Mouse (Mus musculus) cerebellum, postnatal 36 days (tissue): ENCODE results near the gene Snx21.

Experiments
- DNase-seq, 2 experiments: peaks; one replicate each; pipeline ENCODE4 v3.0.0; 2021 to 2022; ENCODE audit warnings: mixed read lengths in 2 of 2

Snx21 gene

DNA sequence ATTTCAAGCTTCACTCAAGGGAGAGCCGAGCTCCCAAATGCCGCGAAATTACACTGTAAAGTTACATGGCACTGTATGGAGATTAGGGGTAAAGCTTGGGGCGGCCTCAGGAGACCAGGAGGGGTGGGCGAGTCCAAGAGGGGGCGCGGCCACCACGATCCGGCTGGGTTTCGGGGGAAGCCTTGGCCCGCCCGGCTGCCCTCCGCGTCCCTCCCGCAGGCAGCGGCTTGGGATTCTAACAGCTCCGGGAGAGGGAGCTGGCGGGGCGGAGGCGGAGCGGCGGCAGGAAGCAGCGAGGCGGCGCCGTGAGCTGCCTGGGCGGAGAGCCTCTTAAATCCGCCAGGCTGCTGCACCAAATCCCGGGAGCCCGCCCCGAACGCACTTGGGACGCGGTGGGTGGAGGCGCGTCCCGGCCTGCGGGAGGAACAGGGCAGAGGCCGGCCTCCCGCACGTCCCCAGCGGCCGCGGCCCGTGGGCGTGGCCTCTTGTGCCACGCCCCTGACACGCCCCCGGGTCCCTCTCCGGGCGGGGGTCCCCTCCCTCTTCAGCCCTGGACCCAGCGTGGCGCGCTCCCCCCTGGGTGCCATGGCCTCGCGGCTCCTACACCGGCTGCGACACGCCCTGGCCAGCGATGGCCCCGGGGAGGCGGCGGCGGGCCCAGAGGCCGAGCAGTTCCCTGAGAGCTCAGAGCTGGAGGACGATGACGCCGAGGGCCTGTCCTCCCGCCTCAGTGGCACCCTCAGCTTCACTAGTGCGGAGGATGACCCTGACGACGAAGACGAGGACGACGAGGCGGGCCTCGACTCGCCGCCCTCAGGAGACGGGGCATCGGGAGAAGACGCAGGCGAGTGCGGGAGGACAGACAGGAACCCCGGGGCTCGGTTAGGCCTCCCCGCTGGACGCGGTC lies at the start of gene Snx21:
Gene Snx21, plus strand, starts transcription at position 343 of the 907 bp plus-strand sequence.
- DNase-seq, result peak; percentile 85 to 91

DNA sequence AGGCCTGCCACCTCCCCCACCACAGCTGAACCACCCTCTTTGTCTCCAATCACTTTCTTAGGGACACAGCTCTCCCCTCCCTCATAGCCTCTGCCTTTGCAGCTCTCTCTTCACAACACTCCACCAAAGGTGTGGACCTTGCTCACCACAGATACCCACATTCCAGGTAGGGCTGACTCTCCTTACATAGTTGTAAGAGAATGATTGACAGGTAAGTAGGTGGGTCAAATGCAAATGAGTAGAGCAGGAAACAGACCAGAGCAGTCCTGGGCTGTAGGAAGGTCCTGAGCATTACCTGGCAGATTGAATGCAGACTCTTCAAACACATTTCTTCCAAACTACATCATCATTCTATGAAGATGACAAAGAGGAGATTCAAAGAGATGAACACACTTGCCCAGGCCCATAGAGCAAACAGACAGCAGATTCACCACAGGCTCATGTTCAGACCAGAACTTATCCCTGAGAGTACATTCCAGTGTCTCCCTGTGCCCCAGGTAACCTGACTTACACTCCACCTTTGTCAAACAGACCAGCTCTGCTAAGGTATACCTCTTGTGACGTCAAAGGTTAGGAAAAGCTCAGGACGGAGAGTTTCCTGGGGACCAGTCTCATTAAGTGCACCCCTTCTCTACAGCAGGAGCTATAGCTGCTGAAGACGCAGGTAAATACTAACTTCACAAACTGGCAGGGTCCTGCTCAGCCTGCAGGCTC lies 48.1 kb upstream of the Snx21 start:
- no peak for DNase-seq

DNA sequence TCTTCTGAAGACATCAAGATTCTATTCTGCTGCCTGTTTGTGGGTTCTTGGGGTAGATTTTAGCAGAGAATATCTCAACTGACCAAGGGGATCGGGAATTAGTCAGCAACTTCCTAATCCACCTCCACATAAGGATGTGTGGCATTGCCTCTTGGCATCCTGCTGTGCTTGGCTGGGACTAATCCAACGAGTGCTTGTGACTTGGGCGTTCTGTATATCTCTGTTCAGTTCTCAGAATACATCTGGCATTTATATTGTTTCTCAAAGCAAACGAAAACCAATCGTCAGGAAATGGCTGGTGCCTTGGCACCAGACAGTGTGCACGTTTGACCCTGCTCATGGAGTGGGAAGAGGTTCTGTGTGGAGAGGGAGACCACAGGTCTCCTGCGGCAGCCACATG lies 45.7 kb upstream of the Snx21 start:
- DNase-seq, result no peak

DNA sequence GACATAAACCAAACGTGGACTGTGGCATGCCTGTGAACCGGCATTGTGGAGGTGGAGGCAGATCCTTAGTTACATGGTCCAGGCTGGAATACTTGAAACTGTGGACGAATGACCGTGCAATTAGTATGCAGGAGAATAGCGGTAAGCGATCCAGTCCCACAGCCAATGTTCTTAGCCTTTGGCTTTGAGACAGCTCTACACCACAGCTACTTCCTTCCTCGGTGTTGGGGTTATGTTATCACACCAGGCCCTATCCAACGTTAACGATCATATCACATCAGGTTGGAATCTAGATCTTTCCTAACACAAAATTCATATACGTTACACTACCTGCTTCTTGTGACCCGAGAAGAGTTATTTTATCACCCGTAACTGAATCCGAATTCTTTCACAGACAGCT lies 40.6 kb upstream of the Snx21 start:
- DNase-seq, result no peak

DNA sequence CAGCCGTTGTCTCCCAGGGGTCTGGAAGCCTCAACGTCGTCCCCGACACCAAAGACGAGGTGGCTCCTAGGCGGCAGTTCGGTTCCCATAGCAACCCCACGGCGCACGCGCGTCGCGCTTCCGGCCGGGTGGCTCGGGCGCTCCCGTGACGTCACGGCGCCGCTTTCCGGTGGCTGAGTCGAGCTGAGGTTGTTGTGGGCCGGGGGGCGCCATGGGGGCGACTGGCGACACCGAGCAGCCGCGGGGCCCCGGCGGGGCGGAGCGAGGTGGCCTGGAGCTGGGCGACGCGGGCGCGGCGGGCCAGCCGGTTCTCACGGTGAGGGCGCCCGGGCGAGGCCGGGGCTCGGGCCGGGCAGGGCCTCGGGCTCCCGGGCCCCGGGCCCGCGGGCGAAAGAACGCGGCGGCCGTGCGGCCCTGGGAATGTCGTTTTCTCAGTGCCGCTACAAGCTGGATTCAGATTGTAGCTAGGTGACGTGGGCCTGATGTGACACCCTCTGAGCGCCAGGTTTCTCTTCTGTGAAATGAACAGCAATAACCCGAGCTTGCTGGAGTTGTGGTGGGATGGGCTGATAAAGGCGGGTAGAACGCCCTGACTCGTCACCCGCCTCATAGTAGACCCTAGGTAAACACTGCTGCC lies 39.7 kb upstream of the Snx21 start, which contains the start of the genes Wfdc3 and Dnttip1:
Gene Wfdc3, minus strand, starts transcription at position 89 of the 637 bp plus-strand sequence.
Gene Dnttip1, plus strand, starts transcription at position 141 of the 637 bp plus-strand sequence.
- peak; percentile 91 to 92 for DNase-seq

DNA sequence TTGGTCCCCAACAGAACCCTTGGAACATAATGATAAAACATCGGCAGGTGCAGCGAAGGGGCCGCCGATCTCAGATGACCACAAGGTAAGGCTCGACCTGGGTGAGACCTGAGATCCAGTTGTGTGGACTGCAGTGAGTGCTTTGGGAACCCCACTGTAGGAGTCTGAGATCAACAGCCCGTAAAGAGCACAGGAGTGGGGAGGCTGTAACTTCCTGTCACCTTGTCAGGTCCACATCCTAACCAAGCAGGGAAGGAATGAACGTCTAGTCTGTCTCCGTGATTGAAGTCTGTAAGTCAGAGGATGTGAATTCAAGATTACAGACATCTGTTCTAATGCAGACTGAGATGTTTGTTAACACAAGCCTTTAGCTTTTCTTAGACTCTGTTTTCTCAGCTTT lies 38.9 kb upstream of the Snx21 start:
- DNase-seq, result no peak

DNA sequence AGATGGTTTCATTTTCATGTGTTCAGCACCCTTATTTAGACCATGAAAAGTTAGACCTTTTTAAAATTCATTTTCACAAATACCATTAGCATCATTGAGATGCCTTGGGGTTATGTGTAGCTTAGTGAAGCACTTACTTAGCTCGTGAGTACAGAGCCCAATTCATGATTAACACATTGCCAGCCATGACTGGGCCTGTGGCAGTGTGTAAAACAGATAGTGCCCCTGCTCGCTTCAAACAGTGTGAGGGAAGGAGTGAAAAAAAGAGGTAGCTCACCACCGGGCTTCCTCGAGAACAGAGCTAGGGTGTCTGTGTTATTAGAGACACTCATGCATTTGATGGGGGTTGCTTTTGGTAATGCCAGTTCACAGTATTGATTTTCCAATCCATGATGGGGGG lies 37.4 kb upstream of the Snx21 start:
- no peak for DNase-seq

DNA sequence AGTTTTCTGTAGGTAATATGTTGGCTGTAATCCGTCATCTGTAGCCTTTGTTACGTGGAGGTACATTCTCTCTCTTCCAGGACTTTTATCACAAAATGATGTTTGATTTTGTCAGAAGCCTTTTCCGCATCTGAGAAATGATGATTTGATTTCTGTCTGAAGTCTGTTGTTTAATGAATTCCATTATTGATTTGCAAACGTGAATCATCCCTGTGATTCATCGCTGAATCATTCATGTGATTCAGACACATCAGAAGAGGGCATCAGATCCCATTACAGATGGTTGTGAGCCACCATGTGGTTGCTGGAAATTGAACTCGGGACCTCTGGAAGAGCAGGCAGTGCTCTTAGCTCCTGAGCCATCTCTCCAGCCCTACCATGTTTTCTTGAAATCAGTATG lies 36.6 kb upstream of the Snx21 start:
- DNase-seq, result no peak

DNA sequence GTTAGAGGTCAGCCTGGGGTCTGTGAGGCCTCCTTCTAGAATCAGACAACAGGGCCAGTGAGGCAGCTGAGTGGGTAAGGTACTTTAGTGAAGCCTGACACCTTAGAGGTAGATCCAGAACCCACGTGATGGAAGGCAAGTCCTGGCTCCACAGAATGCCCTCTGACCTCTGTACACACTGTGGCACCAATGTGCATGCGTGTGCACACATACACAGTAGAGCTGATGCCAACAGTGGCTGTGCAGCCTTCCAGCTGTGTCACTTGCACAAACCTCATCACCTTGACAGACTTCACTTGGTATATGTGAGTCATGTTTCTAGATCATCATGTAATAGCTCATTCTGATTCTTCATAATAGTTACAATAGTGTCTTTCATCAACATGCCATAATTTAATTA lies 33.2 kb upstream of the Snx21 start:
- no peak for DNase-seq

DNA sequence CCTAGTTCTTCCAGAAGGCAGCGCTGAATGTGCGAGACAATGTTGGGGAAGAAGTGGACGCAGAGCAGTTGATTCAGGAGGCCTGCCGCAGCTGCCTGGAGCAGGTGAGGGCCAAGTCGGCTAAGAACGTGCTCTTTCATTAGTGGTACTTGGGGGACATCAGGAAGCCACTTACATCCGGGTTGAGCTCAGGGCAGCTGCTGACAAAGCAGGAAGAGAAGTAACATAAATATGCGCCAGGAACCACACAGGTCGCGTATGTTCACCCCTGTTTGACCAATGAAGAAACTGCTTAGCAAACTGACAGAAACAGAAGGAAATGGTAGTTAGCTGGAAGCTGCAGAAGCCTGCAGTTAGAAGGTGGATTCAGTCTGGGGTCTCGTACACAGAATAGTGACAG lies 31.5 kb upstream of the Snx21 start:
- no peak for DNase-seq

DNA sequence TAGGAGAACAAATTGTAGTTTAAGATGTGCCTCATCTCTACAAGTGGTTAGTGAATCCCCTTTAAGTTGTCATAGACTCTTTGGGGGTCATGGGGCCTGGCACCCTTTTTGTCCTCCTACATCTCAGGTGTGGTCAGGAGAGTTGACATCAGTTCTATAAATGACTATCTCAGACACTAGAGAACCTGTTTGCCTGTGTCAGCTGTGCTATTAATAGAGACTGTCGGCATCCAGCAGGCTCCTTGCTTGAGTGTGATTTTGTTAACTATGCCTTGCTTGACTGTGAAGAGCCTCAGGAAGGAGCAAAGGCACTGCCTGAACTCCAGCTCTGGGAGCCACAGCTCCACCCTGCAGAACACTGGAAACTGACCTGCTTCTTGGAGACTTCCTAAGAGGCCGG lies 30.8 kb upstream of the Snx21 start:
- no peak for DNase-seq

DNA sequence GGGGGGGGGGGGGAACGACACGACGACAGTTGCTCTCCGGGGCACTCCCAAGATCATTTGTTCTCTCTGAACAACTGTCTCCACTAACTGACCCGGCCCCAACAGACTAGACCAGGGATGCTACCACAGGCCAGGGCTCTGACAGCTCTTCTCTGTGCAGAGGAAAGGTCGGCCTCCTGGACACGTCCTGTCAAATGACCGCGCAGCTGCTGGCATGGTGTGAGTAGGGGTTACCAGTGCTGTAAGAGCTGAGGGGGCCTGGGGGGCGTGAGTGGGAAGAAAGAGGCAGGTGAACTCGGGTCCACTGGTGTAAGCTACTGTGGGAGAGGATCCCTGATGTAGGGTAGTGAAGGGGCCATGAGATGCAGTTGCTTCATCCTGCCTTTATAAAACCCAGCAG lies 27.8 kb upstream of the Snx21 start:
- no peak for DNase-seq

DNA sequence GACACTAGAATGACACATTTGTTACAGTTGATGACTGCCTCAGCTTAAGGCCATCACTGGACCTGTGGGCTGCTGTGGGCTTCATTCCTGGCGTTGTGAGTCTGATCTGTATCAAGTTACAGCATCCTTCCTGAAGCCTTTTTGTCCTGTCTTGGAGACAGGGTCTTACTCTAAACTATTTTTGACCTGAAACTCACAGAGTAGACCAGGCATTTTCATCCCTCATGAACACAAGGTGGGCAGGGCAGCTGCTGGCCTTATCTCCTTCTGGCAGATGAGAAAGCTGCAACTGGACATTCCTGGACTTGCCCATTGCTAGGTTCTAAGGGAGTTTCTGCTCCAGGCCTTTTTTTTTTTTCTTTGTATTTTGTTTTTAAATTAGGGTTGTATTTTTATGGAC lies 26.9 kb upstream of the Snx21 start:
- DNase-seq, result no peak

DNA sequence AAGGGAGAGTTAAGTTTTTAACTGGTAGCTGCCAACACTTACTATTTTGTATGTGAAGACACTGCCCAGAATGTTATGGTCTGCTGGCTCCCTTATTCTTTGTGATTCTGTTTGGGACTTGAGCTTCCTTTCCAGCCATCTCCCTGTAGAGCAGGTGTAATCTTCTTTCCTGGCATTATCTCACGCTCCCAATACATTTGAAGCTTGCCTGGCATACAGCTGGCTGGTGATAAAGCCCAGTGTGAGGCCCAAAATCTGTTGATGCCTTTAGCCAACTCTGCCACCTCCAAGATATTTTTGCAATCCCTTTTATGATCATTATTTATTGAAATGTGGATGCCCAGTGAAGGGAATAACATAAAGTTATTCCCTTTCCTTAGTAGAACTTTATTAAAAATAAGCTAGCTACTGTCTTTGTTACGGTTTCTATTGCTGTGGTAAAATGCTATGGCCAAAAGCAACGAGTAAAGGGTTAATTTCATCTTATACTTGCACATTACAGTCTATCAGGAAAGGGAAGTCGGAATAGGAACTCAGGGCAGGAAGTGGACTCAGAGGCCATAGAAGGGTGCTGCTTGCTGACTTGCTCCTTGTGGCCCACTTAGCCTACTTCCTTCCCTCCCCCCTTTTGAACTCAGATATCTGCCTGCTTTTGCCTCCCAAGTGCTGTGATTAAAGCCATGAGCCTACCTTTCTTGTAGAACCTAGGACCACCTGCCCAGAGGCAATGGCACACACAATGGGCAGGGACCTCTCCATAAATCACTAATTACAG lies 25.4 kb upstream of the Snx21 start:
- no peak for DNase-seq

DNA sequence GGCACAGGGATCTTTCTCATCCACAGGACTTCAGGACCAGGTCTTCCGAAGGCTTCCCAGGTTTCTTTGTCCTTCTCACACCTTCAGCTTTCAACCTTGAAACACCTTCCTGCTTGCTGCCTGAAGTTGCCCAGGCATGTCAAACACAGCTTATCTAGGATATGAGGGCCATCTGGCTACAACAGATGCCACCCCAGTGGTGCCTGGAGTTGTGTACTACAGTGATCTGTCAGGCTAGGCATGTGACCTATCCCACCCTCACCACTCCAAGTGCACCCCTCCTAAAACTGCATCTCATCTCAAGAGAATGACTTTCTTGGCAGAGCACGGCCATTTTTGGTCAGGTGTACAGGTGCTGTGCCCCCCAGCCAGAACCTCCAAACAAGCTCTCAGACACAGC lies 24.1 kb upstream of the Snx21 start:
- DNase-seq, result peak in 1 of 2 experiments; percentile 21

DNA sequence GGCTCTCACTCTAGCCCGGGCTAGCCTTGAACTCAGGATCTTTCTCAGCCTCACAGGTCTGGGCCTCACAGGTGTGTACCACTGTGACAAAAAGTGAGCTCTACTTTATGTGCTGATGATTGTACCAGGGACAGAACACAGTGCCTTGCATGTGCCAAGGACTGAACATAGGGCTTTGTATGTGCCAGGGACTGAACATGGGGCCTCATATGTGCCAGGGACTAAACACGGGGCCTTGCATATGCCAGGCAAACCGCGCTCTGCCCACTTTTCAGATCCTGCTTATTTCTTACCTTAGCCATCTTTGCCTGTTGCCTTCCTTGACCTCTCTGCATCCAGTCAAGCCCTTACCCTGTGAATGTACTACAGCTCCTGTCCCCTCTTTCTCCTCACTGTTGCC lies 23.7 kb upstream of the Snx21 start:
- no peak for DNase-seq

DNA sequence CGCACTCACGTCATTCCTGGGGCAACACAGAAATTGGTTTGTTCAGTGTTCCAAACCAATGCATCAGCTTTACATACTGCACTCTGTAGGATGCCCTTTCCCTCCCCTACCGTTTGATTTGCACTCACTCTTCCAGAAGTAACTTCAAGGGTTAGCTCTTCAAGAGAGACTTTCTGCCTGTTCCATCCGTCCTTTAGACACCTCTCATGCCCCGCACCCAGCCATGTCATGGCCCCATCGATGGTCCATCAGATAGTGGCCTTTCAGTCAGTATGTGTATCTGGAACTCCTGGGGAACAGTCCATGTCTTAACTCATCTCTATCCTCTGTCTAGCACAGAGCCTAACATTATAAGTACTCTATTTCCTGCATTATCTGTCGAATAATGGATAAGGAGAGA lies 23.0 kb upstream of the Snx21 start:
- no peak for DNase-seq

DNA sequence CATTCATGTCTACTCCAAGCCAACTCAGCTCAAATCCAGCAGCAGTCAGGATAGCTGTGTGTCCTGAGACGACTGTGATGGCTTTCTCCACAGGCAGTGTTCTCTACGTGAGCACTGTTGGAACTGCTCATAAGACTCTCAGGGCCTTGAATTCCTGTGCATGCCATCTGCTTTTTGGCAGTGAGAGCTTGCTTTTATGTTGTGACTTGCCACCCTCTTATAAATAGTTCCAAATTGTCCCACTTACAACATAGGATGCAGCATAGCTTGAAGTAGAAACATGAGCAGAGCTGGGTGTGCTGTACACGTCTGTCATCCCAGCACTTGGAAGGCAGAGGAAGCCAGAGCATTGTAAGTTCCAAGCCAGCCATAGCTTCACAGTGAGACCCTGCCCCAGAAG lies 19.8 kb upstream of the Snx21 start:
- no peak for DNase-seq

DNA sequence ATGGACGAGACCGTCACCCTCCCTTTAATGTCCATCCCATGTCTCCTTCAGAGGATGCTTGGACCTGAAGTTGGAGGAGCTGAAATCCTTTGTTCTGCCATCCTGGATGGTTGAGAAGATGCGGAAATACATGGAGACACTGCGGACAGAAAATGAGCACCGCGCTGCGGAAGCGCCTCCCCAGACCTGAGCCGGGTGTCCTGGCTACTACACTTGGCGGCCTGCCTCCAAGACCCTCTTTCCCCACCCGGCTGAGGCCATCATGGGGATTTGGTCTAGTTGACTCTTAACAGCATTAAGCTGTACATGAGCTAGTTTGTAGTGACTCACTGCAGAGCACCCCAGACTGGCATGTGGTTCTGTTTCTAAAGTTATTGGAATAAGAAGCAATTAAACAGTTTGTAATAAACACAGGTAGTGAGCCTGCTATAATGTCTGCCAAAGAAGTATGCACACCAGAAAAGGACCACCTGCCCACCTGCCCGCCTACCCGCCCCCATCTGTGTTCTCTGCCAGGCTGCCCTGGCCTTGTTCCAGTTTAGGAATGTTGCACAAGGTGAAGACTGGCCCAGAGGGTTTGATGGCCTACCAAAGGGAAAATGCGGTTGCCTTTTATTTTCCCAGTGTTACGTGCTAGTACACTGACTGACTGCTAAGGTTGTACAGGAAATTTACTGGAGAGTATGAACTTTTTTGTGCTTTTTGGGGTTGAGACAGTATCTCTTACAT lies 17.6 kb upstream of the Snx21 start:
- DNase-seq, result no peak

DNA sequence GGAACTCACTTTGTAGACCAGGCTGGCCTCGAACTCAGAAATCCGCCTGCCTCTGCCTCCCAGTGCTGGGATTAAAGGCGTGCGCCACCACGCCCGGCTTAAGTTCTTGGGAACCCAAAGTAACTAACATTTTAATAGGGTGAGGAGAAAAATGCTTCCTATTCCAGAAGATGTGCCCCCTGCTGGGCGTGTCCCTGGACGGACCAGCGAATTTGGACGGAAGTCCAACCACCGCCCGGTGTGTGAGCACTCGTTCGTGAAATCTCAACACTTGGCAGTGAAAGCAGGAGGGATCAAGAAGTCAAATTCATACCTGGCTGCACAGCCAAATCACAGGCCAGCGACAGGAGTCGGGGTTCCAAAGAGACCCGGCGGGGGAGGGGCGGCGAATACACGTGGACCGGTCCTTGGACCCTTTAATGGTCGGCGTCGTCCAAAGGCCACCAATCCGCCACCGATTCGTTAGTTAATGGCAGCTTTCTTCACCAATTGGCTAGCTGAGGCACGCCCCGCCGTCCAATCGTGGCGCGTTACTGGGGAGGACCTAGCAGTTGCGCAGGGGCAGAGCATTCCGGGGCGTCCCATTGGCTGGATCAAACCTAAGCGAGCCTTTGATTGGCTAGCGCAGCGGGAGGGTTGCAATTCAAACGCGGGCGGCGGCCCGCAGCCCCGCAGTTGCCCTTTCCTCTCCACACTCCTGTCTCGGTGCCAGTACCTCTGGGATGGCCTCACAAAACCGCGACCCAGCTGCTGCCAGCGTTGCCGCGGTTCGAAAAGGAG lies 16.2 kb upstream of the Snx21 start, which contains the start of gene Ube2c:
Gene Ube2c, plus strand, starts transcription at position 641 of the 780 bp plus-strand sequence.
- DNase-seq, result peak; percentile 97 to 98

DNA sequence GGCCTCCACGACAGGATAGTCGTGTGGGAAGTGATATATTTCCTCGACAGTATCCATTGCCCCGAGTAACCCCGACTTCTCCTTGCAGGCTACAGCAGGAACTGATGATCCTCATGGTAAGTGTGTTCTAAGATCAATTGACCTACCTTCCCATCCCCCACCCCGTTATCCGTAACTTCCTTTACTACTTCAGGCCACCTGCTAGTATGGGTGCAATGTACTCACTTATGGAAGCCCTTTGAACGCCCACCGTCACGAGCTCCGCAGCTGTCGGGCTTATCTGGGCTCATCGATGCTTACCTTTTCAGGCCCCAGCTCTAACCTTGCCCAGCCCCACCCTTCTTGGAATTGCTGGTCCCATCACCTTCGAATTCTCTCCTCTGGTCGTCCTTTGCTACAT lies 15.3 kb upstream of the Snx21 start:
- no peak for DNase-seq
